Mouse (Mus musculus) NIH3T3 (cell line): ENCODE measurements around the gene Auts2.
A peak's percentile ranks its signal among the peaks of the same experiment; 100 is the strongest.

ENCODE experiments used
- DNase-seq: peaks from one replicate; pipeline ENCODE4 v3.0.0-alpha.2; 2012; ENCODE audit warnings: low read depth

Auts2 gene

GRCm38 (mm10) chr5:132450071-132450470 lies 93.1 kb downstream of the Auts2 start:
- DNase-seq = no peak

DNA sequence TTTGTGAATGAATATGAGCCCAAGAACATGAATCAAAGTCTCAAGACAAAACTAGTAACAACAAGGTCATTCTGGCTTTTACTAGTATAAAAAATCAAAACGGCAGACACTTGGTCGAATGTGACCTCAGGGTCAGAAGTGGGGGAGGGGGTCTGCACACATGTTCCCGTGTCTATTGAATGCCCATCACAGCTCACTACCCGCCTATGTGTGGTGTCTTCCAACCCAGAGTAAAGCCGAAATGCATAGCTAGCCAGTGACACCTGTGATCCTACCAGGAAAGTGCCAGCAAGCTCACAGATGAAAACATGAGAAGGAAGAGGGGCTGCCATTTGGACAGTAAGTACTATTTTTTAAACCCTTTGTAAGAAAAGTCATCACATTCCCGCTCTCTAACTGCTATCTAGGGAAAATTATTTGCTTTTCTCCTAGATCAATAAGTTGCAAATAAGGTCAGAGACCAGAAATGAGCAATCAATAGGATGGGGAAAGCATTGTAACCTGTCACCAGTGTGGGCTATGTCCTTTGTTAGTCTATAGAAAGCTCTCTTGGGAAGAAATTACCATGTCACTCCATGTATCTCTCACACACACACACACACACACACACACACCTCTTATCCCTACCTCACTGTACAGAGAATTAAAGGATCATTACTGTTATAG lies 94.6 kb downstream of the Auts2 start:
- DNase-seq = no peak

DNA sequence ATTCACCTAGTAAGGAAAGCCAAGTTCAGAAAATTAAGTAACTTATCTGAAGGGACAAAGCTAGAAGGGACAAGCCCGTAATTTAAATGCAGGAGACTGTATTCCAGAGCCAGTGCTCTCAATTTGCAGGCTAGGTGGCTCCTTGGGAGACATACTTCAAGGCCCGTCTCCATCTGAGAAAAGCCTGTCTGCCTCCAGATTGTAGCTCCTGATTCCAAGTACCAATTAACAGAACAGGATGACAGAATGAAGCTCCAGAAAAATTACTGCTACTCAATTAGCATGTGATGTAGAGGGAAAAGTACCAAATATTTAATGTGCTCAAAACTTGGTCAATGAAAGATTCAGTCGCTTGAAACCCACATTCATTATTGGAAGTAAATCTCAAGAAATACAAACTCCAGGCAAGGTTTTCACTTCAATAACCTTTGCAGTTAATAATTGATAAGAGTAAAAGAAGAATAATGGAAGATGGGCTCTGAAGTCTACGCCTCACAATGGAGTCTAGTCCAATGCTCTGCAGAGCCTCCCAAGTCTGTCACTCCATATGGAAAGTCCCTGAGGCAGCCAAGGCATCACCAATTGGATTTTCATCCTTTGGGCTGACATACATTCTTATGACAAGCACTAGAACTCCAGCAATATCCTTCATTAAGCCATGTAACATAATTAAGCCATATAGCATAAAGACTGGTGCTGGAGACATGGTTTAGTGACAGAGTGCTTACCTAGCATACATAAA lies 97.8 kb downstream of the Auts2 start:
- DNase-seq = no peak

DNA sequence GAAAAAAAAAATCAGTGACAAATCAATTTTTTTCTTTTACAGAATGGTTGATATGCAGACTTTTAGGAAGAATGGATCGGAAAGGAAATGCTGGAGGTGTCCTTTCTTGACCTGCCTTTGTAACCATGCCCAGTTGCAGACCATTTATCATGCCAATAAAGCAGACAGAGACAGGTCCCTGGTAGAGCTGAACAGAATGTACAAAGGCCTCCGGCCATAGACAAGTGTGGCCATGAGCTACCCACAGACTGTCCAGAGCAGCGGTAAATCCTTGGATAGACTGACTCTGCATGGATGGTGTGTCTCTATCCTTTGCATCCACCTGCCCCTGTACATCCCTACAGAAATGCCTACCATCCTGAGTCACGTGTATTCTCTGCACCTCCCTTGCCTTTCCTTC lies 100.2 kb downstream of the Auts2 start:
- no peak for DNase-seq

DNA sequence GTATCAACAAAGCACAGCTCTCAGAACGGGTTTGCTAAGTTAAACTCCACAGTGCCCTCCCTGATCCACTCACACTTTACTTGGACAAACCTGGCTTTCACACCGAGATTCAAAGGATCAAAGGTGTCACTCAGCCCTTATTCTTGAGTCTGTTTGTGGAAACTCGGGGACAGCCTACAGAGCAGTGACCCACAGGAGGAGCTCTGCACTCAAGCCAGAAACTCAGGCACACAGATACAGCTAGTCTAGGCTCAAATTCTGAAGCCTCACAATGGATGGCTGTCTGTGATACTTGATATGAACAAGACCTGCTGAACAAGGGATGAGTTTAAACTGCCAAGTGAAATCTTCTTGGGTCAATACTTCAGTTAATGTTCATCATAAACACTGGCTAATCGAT lies 104.7 kb downstream of the Auts2 start:
- DNase-seq = no peak

DNA sequence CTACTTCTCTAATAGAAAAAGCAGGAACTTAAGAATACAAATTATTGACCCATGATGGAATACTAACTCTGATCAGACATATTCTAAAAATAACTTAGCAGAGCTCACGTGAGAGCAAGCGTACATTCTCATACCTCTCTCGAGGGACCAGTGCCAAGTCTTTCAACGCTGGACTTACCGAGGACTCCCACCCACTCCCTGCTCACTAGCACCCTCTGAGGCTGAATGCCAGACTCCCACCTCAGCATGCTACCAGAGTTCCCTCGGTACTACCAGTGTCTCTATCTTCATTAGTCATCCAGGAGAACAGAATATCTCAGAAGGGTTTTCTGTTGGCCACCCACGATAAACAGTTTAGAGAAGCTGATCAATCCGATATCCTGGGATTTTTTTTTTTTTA lies 105.2 kb downstream of the Auts2 start:
- DNase-seq = no peak

- no peak for DNase-seq
These were observed 105.7 kb downstream of the Auts2 start for GRCm38 (mm10) chr5:132437478-132437877.

DNA sequence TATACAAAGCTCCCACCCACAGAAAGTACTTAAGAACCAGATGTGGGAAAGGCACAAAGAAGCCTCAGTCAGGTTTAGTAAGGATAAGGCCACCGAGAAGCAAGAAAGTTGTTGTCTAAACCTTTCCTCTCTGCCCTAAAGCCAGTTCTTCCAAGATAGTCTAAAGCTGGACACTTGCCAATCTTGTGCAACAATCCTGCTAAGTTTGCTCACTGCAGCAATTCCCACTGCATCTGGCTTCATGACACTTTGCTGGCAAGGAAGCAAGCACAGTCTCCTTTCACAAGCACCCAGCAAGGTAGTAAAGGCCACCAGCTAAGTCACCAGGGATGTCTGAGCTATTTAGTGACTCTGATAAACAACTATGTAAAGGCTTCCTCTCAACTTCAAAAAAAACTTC lies 106.2 kb downstream of the Auts2 start:
- DNase-seq = peak; percentile 59

DNA sequence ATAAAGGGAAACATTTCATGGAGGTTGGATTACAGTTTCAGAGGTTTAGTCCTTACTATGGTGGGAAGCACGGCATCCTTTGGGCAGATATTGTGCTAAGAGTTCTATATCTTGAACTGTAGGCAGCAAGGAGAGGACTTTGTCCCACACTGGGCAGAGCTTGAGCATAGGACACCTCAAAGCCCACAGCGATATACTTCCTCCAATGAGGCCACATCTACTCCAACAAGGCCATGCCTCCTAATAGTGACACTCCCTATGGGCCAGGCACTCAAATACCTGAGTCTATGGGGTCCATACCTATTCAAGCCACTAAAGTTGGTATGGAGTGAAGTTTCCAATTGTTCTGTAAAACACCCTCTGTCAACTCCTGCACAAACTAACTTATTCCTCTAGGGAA lies 106.7 kb downstream of the Auts2 start:
- no peak for DNase-seq

DNA sequence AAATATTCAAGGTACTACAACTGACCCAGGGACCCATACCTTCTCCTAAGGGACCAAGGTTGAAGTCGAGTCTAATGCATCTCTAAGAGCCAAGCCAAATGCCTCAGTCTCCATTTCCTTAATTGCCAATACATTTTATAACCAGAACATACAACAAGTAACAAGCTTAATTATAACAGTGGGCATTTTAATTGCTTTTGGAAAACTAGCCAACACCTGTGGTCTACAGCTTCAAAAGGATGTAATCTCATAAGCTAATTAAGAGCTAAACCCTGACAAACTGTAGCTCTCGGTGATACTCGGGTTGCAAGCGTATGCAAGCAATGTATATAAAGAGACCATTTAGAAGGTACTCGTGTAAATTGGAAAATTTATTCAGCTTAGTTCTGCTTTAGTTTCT lies 107.7 kb downstream of the Auts2 start:
- no peak for DNase-seq

GRCm38 (mm10) chr5:132433377-132434115 lies 109.6 kb downstream of the Auts2 start:
- no peak for DNase-seq

DNA sequence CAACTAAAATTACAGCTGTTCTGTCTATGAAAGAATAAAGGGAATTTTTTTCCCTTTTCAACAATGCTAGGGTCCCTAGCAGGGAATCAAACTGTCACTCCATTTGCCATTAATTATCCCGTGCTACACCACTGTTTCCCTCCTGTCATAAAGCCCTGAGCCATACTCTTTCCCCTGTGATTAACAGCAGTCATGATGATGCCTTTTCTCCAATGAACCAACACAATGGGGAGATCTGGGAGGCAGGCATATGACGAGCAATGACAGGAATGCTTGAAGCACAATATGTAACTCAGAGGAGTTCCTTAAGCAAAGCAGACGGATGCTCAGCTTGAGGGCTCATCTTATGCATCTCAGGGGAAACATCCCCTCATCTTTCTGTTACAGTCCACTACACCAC lies 113.8 kb downstream of the Auts2 start:
- DNase-seq = no peak

GRCm38 (mm10) chr5:132426342-132426741 lies 116.8 kb downstream of the Auts2 start:
- no peak for DNase-seq

GRCm38 (mm10) chr5:132425792-132426309 lies 117.3 kb downstream of the Auts2 start:
- DNase-seq = no peak

- DNase-seq = no peak
These were observed 132.7 kb downstream of the Auts2 start for GRCm38 (mm10) chr5:132410338-132410852.

GRCm38 (mm10) chr5:132408892-132409575 lies 134.1 kb downstream of the Auts2 start:
- no peak for DNase-seq

DNA sequence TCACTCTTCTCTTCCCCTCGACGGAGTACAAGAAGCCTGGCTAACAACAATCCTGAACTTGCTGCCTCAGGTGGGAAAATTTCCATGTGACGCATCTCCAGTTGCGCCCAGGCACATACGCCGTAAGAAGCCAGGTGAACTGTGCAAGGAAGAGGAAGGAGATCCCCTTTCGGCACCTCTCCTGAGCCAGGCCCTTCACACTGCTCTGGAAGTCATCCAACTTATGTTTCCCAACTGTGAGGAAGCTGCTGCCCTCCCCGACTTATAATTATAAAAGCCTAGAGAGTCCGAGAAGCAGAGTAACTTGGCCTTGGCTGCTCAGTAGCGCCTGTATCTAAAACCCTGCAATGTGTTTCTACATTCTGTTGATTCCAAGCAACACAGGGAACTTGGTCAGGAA lies 142.6 kb downstream of the Auts2 start:
- no peak for DNase-seq

DNA sequence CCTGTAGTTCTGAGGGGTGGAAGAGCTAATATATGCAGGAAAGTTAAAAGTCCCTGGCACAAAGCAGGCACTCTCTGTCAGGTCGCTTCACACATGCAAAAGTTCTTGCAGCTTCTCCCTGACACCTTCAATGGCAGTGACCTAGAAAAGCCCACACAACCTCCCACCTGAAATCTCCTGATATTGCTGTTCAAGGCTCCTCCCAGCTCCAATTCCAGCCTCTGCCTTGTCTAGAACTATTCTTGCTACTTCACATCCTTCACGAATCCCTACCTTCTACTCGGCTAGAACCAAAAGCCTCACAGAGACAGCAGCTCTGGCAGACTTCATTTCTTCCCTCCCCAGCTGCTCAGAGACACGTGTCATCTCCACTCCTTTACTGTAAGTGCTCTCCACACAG lies 143.7 kb downstream of the Auts2 start:
- no peak for DNase-seq

GRCm38 (mm10) chr5:132395922-132396321 lies 147.2 kb downstream of the Auts2 start:
- no peak for DNase-seq

DNA sequence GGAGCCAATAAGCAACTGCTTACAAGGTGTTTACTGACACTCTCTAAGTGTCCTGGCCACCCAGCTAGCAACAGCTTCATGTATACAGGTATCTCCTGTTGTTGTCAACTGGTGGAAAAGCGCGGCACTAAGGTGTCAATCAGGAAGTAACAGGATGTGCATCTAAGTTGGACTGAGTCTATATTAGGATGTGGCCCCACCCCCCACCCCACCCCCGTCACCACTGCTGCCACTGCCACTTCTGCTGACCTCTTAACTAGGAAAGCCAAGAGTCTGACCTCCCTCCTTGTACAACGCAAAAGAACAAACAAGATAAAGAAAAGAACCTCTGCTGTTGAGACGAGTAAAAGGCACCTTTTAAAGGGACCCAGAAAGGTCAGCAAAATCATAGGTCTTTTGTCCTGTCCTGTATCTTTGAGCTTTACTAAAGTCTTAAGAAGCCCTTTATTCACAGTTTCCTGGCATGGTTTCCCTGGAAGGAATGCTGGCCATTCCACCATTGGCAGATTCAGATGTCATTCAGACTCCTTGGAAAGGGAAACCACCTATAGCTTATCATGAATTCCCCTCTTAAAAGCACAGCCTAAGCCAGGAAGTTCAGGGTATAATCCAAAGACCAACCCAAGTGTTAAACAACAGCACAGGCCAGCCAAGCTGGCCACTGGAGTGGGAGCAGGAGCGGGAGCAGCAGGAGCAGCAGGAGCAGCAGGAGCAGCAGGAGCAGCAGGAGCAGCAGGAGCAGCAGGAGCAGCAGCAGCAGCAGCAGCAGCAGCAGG lies 148.2 kb downstream of the Auts2 start:
- peak; percentile 5 for DNase-seq
